Comparison of ENCODE assay signal across 8 mouse cellular contexts in genomic region chr8:126592381-126592770, GRCm38 (mm10). TPM values are rescaled to one million over a fixed set of nuclear protein-coding genes. Genes with fewer than 3 reads are reported as not detected.
DNase-seq lines count a peak whose midpoint lies in the region; ATAC-seq lines count a peak whose summit lies in the region.

No protein-coding gene starts in this region.

- no peak for ATAC-seq in forebrain, embryonic 15.5 days (replicated peaks)
- ATAC-seq in intestine, embryonic 16.5 days, result no peak
- ATAC-seq in midbrain, embryonic 15.5 days (replicated peaks), result no peak

- H3K4me1 ChIP-seq in forebrain, embryonic 15.5 days, result peaks cover 67% of the 10 kb centered on the region
- H3K4me1 ChIP-seq in intestine, embryonic 16.5 days (ENCODE audit: control insufficient read depth, insufficient read depth, low read length), result peaks cover 31% of the 10 kb centered on the region
- peaks cover 66% of the 10 kb centered on the region for H3K4me1 ChIP-seq in midbrain, embryonic 15.5 days

- peak overlapping the region; percentile 86 for H3K4me3 ChIP-seq in forebrain, embryonic 15.5 days
- peak overlapping the region; percentile 100 for H3K4me3 ChIP-seq in intestine, embryonic 16.5 days (ENCODE audit: low read length)
- peak overlapping the region; percentile 60 for H3K4me3 ChIP-seq in midbrain, embryonic 15.5 days

- under 1% methylated on average over 42 of the region's 45 CpGs for WGBS in forebrain, embryonic 15.5 days
- WGBS in intestine, embryonic 16.5 days, result under 1% methylated on average over 43 of the region's 45 CpGs
- WGBS in midbrain, embryonic 15.5 days, result under 1% methylated on average over 43 of the region's 45 CpGs

- H3K27ac ChIP-seq in forebrain, embryonic 15.5 days (replicated peaks), result peak overlapping the region; percentile 100
- H3K27ac ChIP-seq in intestine, embryonic 16.5 days (ENCODE audit: low read length), result peak overlapping the region; percentile 99
- H3K27ac ChIP-seq in midbrain, embryonic 15.5 days, result peak overlapping the region; percentile 99

- peak overlapping the region; percentile 83 for H3K4me2 ChIP-seq in forebrain, embryonic 15.5 days (replicated peaks)
- peak overlapping the region; percentile 81 for H3K4me2 ChIP-seq in intestine, embryonic 16.5 days (ENCODE audit: low read depth, low read length)
- peak overlapping the region; percentile 99 for H3K4me2 ChIP-seq in midbrain, embryonic 15.5 days

- no peaks in the 10 kb centered on the region for H3K27me3 ChIP-seq in forebrain, embryonic 15.5 days
- H3K27me3 ChIP-seq in intestine, embryonic 16.5 days (replicated peaks; ENCODE audit: control insufficient read depth, insufficient read depth, low read length), result no peaks in the 10 kb centered on the region
- no peaks in the 10 kb centered on the region for H3K27me3 ChIP-seq in midbrain, embryonic 15.5 days (replicated peaks)

- H3K36me3 ChIP-seq in forebrain, embryonic 15.5 days, result peaks cover 2% of the 10 kb centered on the region; the same call in 1 of the 2 replicates
- H3K36me3 ChIP-seq in intestine, embryonic 16.5 days (ENCODE audit: control insufficient read depth, insufficient read depth, low read length), result peaks cover 4% of the 10 kb centered on the region
- no peaks in the 10 kb centered on the region for H3K36me3 ChIP-seq in midbrain, embryonic 15.5 days (replicated peaks)

- H3K9ac ChIP-seq in forebrain, embryonic 15.5 days (replicated peaks), result peak overlapping the region; percentile 96
- H3K9ac ChIP-seq in intestine, embryonic 16.5 days (ENCODE audit: low read depth, low read length), result peak overlapping the region; percentile 100
- peak overlapping the region; percentile 96 for H3K9ac ChIP-seq in midbrain, embryonic 15.5 days

- peak; percentile 50 to 61 for DNase-seq in heart, adult 18-20 months
- no peak for DNase-seq in heart, adult 8-10 months (ENCODE audit: low spot score)
- peak; percentile 61 for DNase-seq in A20 (ENCODE audit: low read depth, low spot score)
- DNase-seq in brain, adult 2 months (ENCODE audit: low read depth, low spot score), result peak; percentile 66
- DNase-seq in thymus, postnatal 4 days, result peak; percentile 71

- H3K9me3 ChIP-seq in forebrain, embryonic 15.5 days, result no peaks in the 10 kb centered on the region
- H3K9me3 ChIP-seq in intestine, embryonic 16.5 days (ENCODE audit: control insufficient read depth, low read length), result no peaks in the 10 kb centered on the region
- H3K9me3 ChIP-seq in midbrain, embryonic 15.5 days, result no peaks in the 10 kb centered on the region

RNA-seq across cellular contexts. Expression of gene Irf2bp2, which starts 1.4 kb away (rescaled TPM):
- total RNA-seq in heart, adult 18-20 months (2021), result 100 to 1,000 TPM; 101 to 128 TPM
- total RNA-seq in heart, adult 8-10 months (2022), result 10 to 100 TPM; 41.8 to 60.9 (median 50.3) TPM
- polyA plus RNA-seq in forebrain, embryonic 15.5 days (2015; fragmentation: Nextera tagmentation; extraction: Ambion mirVana), result 10.5 and 11.1 TPM in 2 replicates
- 11.5 and 11.9 TPM in 2 replicates for polyA plus RNA-seq in intestine, embryonic 16.5 days (2015; fragmentation: Nextera tagmentation; extraction: Ambion mirVana)
- 9.7 and 10.0 TPM in 2 replicates for polyA plus RNA-seq in midbrain, embryonic 15.5 days (2015; fragmentation: Nextera tagmentation; extraction: Ambion mirVana)
